Mouse (Mus musculus): ENCODE measurements around the gene Fgfr2.

Fgfr2 gene

DNA sequence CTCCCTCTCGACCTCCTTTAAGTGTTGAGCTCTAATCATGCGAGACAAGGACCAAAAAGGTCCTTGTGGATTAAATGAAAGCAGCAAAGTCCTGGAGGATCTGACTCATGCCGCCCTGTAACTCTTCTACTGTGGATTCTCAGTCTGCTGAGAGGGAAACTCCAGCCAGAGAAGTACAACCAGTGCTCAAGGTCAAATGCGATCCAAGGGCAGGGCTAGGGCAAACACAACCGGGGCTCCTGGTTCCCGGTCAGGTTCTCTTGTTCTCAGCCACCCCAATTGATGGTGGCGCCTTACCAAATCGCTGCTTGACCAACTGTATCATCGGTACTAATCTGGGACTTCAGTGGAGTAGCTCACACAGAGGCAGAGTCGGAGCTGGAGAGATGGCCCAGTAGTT is 322.3 kb downstream of the Fgfr2 start:
- no peak for DNase-seq (ENCODE audit: low spot score)

- DNase-seq (ENCODE audit: low spot score) = no peak
Observed at GRCm38 (mm10) chr7:132799119-132800016, 323.8 kb downstream of the Fgfr2 start.

GRCm38 (mm10) chr7:132795141-132795540 is 328.0 kb downstream of the Fgfr2 start:
- DNase-seq (ENCODE audit: low spot score) = no peak

DNA sequence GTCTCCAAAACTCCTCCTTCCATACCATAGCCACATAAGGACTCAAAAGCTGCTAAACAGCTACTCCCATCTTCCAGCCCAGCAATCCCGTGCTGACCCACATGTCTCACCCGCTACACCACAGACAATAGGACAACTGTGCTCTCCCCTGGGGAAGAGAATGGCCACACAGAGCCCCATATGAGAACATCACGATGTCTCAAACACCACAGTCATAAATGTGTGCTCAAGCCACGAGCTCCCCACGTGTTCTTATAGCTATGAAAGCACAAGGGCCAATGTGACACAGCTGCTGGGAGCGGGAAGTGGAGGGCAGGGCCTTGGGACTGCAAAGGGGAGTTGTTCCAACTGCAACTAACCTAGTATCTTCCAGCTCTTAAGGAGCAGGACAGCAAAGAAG is 329.7 kb downstream of the Fgfr2 start:
- DNase-seq (ENCODE audit: low spot score) = no peak

DNA sequence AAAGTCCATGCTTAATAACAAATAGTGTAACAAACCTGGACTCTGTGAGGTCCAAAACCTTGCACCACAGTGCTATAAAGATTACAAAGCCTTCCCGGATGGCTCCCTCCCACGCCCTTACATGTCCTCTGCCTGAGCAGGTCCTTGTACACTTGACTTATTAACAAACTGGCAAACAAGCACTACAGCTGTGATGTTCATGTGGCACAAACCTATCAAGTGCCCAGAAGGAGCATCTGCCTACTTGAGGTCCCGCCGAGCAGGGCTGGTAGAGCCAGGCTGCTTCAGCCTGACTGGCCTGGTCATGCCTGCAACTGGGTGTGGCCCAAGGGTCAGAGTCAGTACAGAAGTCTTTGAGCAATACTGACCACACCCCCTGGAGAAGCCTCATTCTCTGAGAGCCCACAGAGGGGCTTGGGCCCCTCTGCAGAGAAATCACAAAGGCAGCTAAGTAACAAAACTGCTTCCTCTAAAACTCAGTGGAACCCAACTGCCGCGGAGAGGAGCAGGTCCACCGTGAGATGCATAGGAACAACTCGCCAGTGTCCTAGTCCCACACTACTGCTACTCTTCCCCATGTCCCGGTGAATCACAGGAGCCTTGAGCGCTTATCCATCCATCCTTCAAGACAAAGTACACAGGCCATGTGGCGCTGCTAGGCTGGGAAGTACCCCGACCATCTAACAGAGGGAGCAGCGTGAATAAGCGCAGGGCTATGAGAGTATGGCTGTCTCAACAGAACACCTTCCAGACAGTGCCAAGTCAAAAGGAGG is 332.5 kb downstream of the Fgfr2 start:
- DNase-seq (ENCODE audit: low spot score) = no peak

DNA sequence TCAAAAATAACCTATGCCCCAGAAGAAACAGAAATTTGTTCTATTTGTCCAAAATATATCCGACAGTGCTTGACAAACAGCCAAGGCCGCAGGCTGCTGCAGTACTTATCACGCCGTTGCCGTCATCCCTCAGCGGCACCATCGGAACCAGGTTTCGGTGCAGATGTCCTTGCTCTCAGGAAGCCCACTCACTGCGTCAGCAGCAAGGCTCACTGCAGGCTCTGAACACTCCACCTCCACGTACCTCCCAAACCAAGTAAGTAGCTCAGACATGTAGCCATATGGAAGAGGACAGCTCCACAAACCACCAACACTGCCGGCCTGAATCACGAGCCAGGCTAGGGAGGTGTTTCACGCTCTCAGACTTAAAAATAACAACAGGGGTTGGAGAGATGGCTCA is 334.3 kb downstream of the Fgfr2 start:
- DNase-seq (ENCODE audit: low spot score) = no peak

DNA sequence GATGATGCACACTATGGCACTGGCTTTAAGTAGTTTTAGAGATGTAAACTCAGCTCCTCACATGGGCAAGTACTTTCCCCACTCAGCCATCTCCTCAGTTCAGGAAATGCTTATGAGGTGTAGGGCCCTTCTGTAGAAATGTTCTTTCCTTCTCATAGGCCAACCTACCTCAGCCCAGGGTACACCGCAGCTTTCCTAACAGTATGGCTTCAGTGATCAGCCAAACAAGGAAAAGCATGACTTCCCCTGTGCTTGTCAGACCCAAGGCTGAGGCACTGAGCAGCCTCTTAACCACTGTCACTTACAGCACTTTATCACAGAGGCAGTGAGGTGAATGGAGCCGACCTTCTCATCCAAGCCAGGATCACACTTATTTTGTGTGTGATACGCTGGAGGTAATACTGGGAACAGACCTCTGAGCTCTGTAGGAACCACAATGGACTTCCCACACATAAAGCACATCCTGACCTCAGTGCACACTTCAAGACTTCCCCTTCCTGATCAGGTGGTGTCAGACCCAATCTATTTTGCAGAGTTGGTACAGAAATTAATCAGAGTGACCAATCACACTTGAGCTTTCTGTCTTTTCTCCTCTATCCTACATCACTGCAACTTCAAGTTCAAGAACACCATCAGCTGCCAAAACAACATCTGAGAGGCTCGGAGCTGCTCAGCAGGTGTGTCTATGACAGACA is 335.5 kb downstream of the Fgfr2 start:
- no peak for DNase-seq (ENCODE audit: low spot score)

DNA sequence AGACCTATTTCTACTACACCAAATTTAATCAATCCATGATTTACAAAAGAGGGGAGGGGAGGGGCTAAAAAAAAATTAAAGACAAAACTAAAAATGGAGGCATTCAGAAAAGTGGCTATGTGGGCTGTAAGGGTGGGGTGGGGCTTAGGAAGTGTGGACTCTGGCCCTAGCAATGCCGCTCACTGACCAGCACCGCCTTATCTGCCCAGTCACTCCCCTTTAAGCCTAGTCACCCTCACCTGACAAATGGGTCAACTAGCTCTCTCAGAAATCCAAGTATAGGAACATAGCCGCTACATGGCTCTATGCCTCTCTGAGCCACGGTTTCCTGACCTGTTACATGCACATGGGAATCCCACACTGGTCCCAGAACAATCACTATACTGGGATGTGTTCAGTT is 336.1 kb downstream of the Fgfr2 start:
- DNase-seq (ENCODE audit: low spot score) = no peak

DNA sequence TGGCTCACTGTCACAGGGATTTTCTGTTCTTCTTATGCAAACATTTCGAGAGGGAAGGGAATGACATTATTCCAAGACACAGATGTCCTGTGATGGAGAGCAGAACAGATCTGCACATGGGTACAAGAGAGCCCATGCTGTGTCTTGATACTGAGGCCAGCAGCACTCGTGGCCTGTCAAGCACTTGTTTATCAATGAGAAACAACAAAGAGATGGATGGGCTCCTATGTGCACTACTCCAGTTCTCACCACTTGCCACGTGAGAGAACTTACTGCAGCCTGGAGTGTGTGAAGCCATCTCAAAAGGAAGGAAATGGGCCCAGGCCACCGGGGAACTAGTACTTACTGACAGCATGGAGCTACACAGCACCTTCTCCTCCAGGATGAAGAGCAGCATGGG is 336.6 kb downstream of the Fgfr2 start:
- DNase-seq (ENCODE audit: low spot score) = no peak

DNA sequence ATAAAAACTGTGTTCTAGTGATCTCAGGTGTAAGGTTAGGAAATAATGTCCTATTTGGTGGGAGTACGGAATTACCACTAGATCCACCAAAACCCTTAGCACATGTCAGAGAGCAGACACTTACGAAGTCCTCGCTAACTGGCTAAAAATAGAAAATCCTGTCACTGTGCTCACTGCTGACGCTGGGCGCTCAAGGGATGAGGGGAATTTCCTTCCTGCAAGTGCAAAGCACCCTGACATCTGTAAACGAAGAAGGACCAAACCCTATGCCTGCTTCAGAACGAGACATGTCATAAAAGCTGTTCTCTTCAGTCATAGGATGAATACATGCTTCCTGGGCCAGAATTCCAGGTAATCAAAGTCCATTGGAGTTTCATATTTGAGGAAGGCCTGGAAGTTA is 337.1 kb downstream of the Fgfr2 start:
- no peak for DNase-seq (ENCODE audit: low spot score)

GRCm38 (mm10) chr7:132784101-132784500 is 339.0 kb downstream of the Fgfr2 start:
- no peak for DNase-seq (ENCODE audit: low spot score)

DNA sequence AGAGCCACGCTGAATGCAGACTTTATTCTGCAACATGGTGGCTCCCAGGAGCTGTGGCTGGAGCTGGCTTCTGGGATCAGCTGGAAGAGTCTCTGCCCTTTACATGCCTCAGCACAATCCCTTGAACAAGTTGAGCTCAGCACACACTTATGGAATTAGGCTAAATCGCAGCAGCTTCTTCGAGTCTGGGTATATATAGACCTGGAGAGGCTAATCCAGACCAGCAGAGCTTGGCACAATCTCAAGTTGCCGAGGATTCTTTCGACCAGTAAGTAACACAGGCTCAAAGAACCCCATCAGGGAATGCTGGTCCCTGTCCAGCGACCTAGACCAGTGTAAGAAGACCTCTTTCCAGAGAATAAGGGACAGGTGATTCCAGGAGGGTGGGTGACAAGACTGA is 341.3 kb downstream of the Fgfr2 start:
- DNase-seq (ENCODE audit: low spot score) = no peak

DNA sequence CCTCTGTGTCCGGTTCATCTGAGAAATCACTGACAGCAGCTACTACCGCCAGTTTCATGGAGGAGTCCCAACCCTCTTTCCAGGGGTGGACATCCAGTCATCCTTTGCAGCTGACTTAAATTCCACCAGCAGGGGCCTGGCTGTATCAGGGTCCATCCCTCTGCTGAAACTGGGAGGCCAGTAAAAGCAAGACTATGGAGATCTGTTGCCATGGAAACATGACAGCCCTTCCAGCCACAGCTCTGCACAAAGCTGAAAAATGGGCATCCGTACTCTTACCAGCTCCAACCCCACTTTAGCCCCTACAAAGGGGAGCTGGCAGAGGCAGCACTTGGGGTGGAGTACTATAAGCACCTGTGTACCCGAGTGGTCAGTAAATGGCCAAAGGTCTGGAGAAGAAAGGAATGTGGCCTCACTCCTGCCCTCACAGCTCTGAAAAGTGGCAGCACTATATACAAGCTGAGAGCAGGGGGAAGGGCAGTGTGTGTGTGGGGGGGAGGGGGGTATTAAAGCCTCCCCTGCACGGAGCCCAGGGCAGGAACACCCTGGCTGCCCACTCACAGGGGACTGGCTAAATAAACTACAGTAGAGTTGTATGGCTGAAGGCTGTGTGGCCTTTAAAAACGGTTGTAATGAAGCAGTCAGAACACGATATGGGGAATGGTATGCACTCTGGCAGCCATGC is 341.9 kb downstream of the Fgfr2 start:
- DNase-seq (ENCODE audit: low spot score) = no peak

- no peak for DNase-seq (ENCODE audit: low spot score)
Observed at GRCm38 (mm10) chr7:132780611-132781010, 342.5 kb downstream of the Fgfr2 start.

GRCm38 (mm10) chr7:132778630-132779029 is 344.5 kb downstream of the Fgfr2 start:
- no peak for DNase-seq (ENCODE audit: low spot score)

DNA sequence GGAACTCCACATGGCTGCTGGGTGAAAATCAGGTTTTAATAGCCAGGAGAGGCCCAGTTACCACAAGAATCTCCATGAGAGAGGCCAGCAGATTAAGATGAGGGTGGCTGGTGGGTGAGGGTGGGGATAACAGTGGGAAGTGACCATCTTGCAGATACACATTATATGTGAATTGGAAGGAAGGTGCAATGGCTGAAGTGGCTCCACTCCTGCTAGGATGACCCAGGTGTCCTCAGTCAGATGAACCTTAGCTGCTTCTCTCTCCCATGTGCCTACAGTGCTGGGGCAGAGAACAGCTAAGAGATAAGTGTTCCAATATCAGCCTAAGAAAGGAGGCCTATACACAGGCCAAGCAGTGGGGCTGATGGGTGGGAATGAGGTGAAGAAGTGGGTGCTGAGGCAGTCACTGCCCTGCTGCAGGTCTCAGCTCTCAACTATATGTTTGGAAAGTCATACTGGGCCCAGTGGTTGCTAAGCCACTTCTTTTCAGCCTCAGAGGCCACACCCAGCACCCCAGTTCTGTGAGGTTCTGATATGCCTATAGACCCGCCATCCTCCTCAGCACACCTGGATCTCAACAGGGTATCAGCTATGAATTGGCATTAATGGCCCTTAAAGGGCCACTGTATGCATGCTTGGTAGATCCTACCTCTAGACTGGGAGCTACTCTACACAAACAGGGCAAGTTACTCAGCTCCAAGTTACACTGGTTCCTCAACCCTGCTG is 345.3 kb downstream of the Fgfr2 start:
- DNase-seq (ENCODE audit: low spot score) = no peak

- no peak for DNase-seq (ENCODE audit: low spot score)
Observed at GRCm38 (mm10) chr7:132777117-132777516, 346.0 kb downstream of the Fgfr2 start.

DNA sequence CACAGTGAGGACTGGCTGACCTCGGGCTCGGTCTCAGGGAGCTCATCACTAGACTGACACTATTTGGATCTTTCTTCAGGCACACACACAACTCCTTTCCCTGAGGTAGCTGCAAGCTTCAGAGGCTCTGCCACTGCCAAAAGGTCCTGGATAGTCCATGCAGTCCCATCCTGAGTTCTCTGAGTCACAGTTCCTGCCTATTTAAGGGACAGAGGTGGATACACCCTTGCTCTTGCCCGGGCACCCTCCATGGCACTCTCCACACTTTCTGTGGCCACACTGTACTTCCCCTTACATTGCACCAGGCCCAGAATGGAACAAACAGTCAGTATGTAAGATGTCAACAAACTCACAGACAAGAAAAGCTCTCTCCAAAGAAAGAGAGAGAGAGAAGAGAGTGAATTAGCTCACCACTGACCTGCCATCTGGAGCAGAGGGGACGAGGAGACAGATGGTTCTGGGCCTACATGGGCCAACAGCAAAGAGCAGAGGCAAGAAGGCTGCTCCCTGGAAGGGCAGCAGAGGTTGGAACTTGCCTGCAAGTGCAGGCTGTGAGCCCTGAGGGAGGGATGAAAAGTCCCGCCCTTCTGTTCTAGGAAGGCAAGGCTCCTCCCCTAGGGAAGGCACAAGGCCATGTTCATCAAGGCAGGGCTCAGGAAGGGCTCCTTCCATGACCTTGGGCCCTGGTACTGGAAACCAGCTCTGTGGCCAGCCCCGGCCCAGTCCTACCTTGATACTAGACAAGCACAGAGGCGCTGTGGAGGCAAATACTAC is 346.6 kb downstream of the Fgfr2 start:
- DNase-seq (ENCODE audit: low spot score) = no peak

GRCm38 (mm10) chr7:132775922-132776321 is 347.2 kb downstream of the Fgfr2 start:
- no peak for DNase-seq (ENCODE audit: low spot score)

GRCm38 (mm10) chr7:132775333-132775732 is 347.8 kb downstream of the Fgfr2 start:
- DNase-seq (ENCODE audit: low spot score) = peak; percentile 56
